Mouse (Mus musculus): Measurements from ENCODE around the gene Sycp1.

Gene Sycp1

DNA sequence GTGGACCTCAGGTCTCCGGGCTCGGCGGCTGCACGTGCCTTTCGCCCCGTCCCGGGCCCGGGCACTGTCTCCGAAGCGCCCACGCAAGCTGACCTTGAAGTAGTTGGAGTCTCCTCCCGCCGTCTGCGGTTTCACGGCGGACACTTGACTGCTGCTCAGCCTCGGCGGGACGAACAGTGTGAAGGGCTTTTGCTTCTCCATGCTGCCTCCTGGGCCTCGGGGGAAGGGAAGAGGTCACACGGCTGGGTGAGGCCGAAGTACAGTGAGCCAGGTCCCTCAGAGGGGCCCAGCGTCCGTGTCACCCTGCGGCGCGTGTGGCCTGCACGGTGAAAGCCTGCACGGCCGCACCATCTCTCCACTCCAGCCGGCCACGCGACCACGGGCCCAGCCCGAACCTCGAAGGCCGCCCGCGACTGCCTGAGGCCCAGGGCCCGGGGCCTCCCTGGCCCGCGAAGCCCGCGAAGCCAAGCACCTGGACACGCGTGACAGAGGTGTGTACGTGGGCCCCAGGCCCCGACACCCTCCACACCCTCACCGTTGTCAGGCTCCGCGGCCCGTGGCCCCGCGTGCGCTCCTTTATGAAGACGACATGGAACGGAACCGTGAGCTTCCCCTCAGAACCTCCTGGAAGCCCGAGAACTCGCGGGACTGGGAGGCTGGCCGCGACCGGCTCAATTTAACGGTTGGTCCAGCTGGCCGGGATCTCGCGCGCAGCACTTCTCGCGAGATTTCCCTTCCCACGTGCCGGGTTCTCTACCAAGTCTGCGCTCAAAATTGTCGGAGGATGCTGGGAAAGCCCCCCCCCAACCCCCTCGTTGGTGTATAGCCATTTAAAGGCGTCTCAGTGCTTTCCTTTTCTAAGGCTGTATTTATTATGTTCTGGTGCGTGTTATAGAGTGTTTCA is at the start of gene Sycp1:
Gene Sycp1, minus strand, starts transcription at position 650 of the 904 bp plus-strand sequence.
- no peak for DNase-seq (ENCODE audit: low spot score in 2 of 2)

DNA sequence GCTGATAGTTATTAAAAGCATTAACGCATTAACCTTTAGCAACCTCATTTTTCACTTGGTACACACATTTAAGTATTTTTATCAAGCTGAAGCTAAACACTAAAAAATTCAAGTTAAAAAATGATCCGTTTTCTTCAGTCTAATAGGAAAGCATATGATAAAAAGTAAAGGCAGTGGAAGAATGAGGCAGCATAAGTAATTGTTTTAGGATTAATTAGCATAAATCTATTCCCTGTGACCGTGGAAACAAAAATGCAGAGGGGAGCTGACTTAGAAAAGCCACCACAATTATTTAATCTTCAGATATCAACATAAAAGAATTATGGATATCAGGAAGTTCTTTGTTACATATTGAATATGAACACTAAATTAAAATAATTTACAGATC is 44.4 kb upstream of the Sycp1 start:
- no peak for DNase-seq (ENCODE audit: low spot score in 2 of 2)

DNA sequence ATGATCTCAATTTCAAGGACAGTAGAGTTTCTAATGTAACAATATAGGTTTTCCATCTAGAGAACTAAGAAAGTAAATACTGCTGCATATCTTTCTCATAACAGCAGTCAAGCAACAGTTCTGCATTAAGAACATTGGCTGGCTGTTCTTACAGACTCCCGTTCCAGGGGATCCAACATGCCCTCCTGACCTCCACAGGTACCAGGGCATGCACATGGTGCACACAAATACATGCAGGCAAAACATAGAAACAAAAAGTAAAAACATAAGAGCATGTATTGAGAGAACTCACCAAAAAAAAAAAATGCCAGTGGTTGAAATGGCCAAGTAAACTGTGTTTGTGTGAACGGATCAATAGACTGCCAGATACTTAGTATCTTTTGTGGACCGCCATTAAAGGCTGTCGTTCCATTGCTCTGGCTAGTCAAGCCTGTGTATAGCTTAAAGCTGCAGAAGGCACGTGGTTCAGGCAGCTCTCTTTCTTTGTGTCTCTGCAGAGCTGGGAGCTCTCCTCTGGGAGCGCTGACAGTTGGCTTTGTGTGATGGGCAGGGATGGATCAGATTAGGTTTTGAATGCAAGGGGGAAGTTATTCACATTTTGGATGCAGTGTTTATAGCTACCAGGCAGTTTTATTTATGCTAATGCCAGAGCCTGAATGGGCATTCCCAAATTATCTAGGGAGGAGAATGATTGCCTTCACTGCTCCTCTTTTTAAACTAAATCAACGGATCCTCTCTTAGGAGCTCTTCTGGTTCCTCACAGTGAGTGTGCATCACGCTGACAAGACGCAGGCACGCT is 43.8 kb upstream of the Sycp1 start:
- peak in 1 of 2 experiments; percentile 24 for DNase-seq (ENCODE audit: low spot score in 2 of 2)

DNA sequence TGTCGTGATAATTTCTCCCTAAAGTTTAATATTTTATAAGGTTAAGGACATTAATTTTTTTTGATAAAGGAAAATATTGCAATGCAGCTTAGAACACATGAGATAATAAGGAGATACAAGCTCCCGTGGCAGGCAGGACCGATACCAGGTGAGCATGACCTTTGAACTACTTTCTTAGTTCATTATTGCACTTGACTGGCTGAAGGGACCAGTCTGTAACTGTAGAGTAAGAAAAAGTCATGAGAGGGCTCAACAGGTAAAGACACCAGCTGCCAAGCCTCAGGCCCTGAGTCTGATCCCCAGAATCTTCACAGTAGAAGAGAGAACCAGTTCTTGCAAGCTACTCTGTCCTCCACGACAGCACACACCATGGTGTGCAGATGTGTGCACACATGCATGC is 41.0 kb upstream of the Sycp1 start:
- no peak for DNase-seq (ENCODE audit: low spot score in 2 of 2)

DNA sequence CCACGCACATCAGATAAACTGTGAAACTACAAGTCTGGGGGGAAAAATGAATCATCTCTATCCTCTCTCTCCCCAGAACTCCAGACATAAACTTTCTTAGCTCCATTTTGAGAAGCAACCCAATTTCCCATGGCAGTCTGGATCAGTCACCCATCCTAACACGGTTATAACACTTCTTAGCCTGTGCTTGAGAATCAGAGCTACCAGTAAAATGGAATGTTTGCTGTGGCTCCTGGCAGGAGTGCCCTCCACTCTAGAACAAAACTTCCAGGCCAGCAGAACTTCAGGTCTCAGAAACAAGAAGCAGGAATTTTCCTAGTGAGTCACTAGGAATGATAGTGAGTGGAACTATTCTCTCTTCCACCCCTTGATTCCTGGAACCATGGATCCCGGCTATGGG is 34.6 kb upstream of the Sycp1 start:
- no peak for DNase-seq (ENCODE audit: low spot score in 2 of 2)

DNA sequence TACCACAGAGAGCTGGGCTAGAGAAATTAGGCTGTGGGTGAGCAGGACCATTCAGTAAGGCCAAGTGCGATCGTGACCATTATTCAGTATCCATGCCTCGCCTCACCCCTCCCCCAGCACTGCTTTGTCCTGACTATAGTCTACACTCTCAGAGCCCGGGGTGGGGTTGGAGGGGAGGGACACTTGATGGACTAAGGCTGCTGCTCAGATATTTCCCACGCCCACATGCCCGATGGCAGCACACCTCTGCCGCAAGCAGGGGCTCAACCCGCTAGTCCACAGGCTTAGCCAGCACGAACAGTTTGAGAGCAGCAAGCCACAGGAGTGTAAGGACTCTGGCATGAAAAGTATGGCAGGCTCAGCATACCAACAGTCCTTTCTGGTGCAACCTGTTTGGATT is 34.2 kb upstream of the Sycp1 start:
- DNase-seq (ENCODE audit: low spot score in 2 of 2), result no peak

DNA sequence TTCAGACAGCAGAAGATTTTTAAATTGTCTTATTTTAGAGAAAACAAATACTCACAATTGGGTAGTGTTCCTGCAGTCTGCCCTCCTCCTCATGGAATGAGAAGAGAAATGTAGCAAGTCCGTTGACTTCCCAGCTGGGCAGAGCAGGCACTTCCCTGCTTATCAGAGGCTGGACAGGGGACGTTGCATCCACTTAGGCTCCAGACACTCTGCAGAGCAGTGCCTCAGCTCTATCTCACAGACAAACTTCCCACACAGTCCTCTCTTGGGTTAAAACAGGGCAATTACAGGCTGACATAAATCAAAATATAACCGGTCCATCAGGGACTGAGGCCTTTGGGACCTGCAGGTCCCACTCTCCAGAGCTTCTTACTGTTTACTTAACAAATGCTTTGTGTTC is 28.1 kb upstream of the Sycp1 start, which contains the start of gene Nr1h5:
Gene Nr1h5, minus strand, starts transcription at position 101 of the 400 bp plus-strand sequence.
- DNase-seq (ENCODE audit: low spot score in 2 of 2), result no peak

DNA sequence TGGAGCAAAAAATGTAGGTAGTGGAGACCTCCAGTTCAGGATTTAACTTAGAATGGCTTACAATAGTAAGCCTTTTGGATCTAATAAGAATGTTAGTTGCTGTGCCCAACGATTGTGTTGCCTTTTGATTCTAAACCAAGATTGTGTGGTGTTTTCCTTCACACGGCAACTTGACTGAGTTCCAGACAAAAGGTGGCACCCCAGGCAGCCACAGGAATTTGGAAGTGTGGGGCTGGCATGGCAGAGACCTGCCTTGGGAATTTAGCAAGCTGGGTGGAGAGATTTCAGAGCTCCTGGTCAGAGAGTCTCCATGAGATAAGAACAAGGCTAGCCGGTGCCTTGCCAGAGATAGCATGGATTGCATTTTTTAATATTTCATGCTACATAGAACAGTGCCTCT is 19.7 kb upstream of the Sycp1 start:
- DNase-seq (ENCODE audit: low spot score in 2 of 2), result no peak

DNA sequence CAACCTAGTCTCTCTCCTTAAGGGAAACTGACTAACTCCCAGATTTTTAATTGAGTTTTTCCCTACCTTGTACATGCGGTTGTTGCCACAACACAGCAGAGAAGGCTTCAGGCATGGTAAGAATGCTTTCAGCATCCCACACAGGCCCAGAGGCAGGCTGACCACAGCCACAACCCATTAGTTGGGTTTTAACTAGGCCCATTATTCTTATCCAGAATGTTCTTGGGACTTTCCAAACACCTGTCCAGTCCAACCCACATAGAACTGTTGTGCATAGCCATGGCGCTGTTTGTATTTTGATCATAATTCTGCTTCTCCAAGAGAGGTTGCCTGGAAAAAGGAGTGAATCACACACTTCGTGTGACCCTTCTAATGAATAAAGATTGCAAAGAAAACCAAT is 19.2 kb upstream of the Sycp1 start:
- DNase-seq (ENCODE audit: low spot score in 2 of 2), result no peak

DNA sequence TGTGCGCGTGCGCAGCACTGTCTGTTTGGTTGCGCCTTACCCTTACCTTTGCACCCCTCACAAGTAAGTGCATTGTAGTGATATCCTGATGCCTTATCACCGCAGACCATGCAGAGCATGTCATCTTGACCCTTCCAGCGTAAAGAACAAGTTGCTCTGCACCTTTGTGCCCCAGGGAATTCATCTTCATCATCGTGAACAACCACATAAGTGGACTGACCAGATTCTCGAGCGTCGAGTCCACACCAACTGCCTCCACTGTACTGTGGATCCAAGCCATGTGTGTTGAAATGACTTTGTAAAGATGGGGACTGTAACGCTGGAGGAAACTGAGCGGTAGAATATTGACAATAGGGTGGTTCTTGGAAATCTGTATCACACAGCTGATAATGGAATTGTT is 18.6 kb upstream of the Sycp1 start:
- DNase-seq (ENCODE audit: low spot score in 2 of 2), result no peak

DNA sequence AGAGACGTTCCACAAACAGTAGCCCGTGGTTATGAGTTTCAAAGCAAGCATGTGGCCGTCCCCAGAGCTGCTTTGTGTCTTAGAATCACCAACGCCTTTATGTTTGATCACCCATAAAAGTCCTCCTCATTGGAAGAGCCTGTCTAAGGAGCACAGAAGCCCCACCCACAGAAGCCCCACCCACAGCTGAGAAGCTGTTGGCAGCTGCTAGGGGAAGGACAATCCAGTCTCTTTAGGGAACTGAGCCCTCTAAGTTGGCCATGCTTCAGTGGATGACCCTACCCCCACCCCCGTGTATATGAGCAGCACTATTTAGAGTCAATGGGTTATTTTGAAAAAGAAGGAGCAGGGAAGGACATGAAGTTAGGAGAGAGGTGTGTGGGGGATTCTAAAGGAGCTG is 11.0 kb upstream of the Sycp1 start:
- no peak for DNase-seq (ENCODE audit: low spot score in 2 of 2)

DNA sequence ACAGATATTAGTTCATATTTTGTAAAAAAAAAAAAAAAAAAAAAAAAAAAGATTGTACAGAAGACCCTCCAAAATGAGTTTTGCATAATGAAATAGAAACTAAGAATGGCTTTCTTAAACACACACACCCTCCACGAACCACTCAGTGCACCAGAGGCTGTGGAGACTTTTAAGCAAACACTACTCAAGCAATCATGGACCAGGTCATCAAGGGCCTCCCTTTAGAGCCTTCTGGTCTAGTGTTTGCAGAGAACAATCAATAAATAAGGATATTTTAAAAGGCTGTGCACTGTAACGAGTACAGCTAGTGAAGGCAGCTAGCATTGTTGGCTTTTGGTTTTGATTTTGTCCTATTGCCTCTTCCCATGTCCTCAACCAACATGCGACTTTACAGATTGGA is 10.4 kb upstream of the Sycp1 start:
- no peak for DNase-seq (ENCODE audit: low spot score in 2 of 2)

DNA sequence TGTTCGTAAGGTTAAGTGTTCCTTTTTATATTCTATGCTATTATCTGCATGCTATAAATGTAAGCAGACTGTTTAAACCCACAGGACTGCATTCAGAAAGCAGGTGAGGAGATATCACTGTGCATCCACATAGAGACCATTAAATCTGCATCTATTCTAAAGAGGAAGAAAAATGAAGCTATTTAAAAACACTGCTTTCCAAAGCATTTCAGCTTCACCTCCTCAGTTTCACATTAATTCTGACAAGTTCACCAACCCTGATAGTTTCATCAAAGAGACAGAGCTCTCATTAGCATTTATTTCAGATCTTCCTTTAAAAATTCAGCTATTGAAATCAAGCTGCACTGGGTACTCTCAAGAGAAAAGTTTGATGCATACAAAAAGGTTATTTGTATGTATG is 2.2 kb upstream of the Sycp1 start:
- DNase-seq (ENCODE audit: low spot score in 2 of 2), result no peak

DNA sequence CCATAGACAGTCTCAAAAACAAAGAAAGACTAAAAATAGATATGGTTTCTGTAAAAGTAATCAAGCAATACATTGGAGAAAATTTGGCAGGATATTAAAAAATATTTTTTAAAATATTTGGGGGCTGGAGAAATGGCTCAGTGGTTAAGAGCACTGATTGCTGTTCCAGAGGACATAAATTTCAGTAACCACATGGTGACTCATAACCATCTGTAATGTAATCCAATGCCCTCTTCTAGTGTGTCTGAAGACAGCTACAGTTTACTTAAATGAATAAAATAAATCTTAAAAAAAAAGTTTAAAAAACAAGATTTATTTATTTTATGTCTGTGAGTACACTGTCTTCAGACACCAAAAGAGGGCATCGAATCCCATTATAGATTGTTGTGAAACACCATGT is 36.8 kb downstream of the Sycp1 start:
- no peak for DNase-seq (ENCODE audit: low spot score in 2 of 2)

DNA sequence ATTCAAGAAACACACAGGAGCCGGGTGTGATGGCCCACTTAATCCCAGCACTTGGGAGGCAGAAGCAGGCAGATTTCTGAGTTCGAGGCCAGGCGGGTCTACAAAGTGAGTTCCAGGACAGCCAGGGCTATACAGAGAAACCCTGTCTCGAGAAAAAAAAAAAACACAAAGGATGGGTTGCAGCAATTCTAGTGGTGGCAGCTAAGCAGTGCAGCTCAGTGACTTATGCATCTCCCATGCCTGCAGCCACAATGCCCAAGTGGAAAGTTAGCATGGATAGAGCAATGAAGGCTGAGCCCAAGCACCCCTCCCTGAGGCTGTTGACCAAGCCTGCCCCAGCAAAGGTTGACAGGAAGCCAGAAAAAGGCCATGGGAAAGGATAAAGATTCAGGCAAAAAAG is 55.4 kb downstream of the Sycp1 start:
- no peak for DNase-seq (ENCODE audit: low spot score in 2 of 2)

DNA sequence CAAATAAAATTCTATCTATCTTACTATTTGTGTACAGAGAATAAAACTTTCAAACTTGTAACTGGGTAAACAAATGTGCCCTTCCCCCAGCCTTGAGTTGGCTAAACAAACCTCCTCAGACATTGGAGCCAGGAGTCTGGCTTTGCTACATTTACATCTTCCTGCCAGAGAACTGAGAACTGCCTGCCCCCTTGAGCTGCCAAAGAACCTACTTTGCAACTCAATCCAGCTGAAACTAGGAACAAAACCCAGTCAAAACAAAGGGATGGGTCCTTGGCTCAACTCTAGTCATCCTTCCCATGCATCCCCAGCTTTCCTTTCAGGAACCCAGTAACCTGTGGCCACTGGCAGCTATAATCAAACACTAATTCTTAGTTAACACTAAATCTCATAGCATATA is 87.2 kb downstream of the Sycp1 start:
- DNase-seq (ENCODE audit: low spot score in 2 of 2), result no peak

DNA sequence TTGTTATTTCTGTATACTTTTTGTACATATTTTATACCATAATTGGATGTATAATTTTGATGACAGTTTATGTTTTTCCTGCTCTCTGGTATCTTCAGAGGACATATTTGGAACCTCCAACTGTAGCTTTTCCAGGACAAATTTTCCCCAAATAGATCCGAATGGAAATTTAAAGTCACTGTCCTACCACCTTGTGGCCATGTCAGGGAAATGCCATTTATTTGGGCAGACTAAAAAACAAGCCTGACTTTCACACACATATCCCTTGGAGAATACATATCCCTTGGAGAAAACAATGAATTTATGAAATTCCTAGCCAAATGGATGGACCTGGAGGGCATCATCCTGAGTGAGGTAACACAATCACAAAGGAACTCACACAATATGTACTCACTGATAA is 93.5 kb downstream of the Sycp1 start:
- no peak for DNase-seq (ENCODE audit: low spot score in 2 of 2)

DNA sequence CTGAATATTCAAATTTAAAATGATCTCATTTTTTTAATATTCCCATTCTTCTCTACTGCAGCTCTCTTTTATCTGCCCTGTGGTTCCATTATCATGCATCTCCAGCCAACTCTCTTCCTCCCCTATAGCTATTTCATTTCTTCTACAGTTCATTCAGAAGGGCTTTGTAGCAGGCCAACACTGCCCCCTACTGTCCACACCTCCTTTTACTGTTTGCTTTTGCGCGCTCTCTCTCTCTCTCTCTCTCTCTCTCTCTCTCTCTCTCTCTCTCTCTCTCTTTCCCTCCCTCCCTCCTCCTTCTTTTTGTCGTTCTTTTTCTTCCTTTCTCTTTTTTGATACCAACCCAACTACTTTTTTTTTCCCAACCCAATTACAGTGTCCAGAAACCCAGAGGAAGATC is 132.0 kb downstream of the Sycp1 start:
- peak in 1 of 2 experiments; percentile 54 for DNase-seq (ENCODE audit: low spot score in 2 of 2)

DNA sequence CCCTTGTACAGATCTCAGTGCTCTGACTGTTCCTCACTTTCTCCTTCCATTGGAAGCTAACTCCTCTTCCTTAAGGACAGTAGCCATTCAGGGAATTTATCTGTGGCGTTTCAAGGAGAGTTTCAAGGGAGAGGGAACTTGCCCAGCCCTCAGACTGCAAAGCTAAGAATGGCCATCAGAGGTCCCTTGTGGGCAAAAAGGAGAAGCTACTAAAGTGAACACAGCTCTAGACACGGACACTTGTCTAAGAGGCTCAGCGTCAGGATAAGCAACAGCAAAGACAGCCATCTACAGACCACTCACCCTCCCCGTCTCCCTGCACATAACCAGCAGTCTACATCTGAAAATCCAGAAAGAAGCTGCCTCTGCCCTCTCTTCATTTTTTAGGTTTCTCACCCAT is 148.5 kb downstream of the Sycp1 start:
- no peak for DNase-seq (ENCODE audit: low spot score in 2 of 2)

DNA sequence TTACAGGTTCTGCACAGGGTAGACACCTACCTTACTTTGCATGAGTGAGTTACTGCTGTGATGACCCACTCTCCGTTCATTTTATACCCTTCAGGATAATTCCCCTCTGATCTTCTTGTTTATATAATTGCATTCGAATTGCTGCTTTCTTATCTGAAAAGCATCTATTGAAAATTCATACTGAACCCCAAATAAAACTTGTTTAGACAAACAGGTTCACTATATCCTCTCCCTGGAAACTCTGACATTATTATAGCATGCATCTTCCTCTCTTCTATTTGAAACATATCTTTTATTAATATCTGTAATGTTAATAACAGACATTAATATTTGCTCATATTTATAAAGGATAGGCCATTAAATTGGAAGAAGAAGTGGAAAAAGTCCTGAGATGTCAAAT is 153.3 kb downstream of the Sycp1 start, which contains the start of gene Tshb:
Gene Tshb, minus strand, starts transcription at position 101 of the 400 bp plus-strand sequence.
- DNase-seq (ENCODE audit: low spot score in 2 of 2), result no peak

DNA sequence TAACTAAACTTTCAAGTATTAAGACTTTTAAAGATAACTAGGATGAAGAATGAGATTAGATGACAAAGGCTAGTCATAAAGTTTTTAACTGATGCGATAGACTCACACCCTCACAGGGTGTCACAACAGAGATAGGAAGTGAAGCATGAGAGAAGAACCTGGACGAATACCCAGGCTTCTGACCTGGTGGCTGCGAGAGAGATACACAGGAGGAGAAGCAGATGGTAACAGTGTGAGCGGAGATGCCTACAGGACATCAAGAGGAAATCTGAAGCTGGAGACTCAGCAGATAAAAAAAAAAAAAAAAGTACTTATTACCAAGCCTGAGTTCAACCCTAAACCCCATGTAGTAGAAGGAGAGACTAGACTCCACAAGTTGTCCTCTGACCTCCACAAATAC is 162.9 kb downstream of the Sycp1 start:
- DNase-seq (ENCODE audit: low spot score in 2 of 2), result no peak

Measured in frontal cortex, postnatal 10 days (tissue).